Mouse (Mus musculus) liver, embryonic 14.5 days (tissue): ENCODE data around the gene Cttnbp2nl.

Source experiments
- CTCF ChIP-seq: IDR thresholded peaks from 2 replicates; pipeline ENCODE4 v1.5.1; 2016; ENCODE audit warnings: antibody characterized with exemption, low read depth, control low read depth
- EP300 ChIP-seq: IDR thresholded peaks from 2 replicates; pipeline ENCODE4 v1.6.1; 2016; ENCODE audit warnings: antibody characterized with exemption, low read depth

DNA sequence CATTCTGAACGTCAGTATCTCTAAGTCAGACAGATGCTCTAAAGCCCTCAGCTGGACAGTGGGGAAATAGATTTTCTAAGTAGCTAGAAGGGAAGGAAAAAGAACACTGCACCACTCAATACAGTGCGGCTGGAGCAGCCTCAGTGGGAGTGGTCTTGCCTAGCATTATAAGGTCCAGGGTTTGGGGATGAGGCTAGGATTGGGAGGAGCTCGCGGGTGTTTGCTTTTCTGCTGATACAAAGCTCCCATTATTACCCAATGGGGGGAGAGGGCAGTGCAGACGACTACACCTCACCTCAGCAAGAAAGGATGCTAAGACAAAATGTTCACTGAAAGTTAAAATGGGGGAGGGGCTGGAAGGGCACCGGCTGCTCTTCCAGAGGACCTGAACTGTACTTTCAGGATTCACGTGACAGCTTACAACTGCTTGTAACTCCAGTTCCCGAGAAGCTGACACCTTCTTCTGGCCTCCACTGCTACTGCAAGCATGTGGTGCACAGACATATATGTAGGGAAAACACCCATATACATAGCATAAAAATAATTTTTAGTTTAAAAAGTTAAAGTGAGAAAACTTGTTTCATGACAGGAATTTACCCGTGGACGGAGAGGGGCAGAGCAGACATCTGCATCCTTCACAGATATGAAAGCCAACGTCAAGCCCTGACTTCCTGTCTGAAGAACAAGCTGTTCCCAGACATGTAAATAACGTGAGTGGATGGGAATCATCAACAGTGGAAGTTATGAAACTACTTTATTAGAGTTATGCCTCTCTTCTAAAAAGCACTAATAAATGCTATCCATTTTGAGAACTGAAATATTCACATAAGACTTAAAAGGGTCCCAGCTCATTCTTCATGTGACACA lies 32.9 kb downstream of the Cttnbp2nl start:
- no peak for TF ChIP-seq CTCF
- TF ChIP-seq EP300, result no peak
